Mouse (Mus musculus) myocyte (in vitro differentiated cells): ENCODE measurements around the gene B4galt4. TPM values are rescaled to one million over a fixed set of nuclear protein-coding genes. Genes with fewer than 3 reads are reported as not detected.
A peak's percentile ranks its signal among the peaks of the same experiment; 100 is the strongest.

Source experiments
- H3K27me3 ChIP-seq: one replicate; pipeline ENCODE4 v1.6.1; 2011; ENCODE audit not compliant: control insufficient read depth, insufficient read depth, insufficient read length
- H3K36me3 ChIP-seq: one replicate; pipeline ENCODE4 v1.6.1; 2011; ENCODE audit not compliant: control insufficient read depth, insufficient read depth
- H3K4me2 ChIP-seq: one replicate; pipeline ENCODE4 v1.6.1; 2011; ENCODE audit warnings: low read depth, control low read depth
- H3K4me3 ChIP-seq: one replicate; pipeline ENCODE4 v1.5.1; 2011; ENCODE audit warnings: mild to moderate bottlenecking, control low read depth, moderate library complexity
- H3K79me2 ChIP-seq: one replicate; pipeline ENCODE4 v1.6.1; 2011; ENCODE audit not compliant: control insufficient read depth, insufficient read depth
- H3ac ChIP-seq: one replicate; pipeline ENCODE4 v1.6.1; 2011; ENCODE audit not compliant: control insufficient read depth, insufficient read length
- CEBPB ChIP-seq: IDR thresholded peaks from 2 replicates; pipeline ENCODE4 v1.6.1; 2011; ENCODE audit warnings: mild to moderate bottlenecking, moderate library complexity; ENCODE audit not compliant: poor library complexity, insufficient read depth, severe bottlenecking
- E2F4 ChIP-seq: IDR thresholded peaks from one replicate; pipeline ENCODE4 v1.6.1; 2011; ENCODE audit warnings: mild to moderate bottlenecking, control low read depth, moderate library complexity; ENCODE audit not compliant: insufficient read depth
- MAX ChIP-seq: IDR thresholded peaks from one replicate; pipeline ENCODE4 v1.6.1; 2011; ENCODE audit warnings: low read depth, mild to moderate bottlenecking, control low read depth
- MYOD1 ChIP-seq, 3 experiments: IDR thresholded peaks; one replicate each; pipeline ENCODE4 v1.6.1; 2011; ENCODE audit warnings: control low read depth in 2 of 3, low read depth in 2 of 3, mild to moderate bottlenecking in 2 of 3, moderate library complexity in 1 of 3; ENCODE audit not compliant: insufficient read length in 2 of 3, control insufficient read depth in 1 of 3
- MYOG ChIP-seq, 3 experiments: IDR thresholded peaks; one replicate each; pipeline ENCODE4 v1.6.1; 2011; ENCODE audit warnings: control low read depth in 2 of 3, low read depth in 2 of 3, mild to moderate bottlenecking in 2 of 3; ENCODE audit not compliant: insufficient read length in 2 of 3, control insufficient read depth in 1 of 3, insufficient read depth in 1 of 3
- POLR2A ChIP-seq: IDR thresholded peaks from one replicate; pipeline ENCODE4 v1.6.1; 2011; ENCODE audit warnings: low read depth, mild to moderate bottlenecking, control low read depth, moderate library complexity; ENCODE audit not compliant: insufficient read length
- POLR2AphosphoS2 ChIP-seq: IDR thresholded peaks from one replicate; pipeline ENCODE4 v1.6.1; 2011; ENCODE audit warnings: low read depth, control low read depth; ENCODE audit not compliant: insufficient read length
- REST ChIP-seq: IDR thresholded peaks from one replicate; pipeline ENCODE4 v1.6.1; 2011; ENCODE audit warnings: mild to moderate bottlenecking, control low read depth, moderate library complexity; ENCODE audit not compliant: insufficient read depth, insufficient read length
- SRF ChIP-seq: IDR thresholded peaks from one replicate; pipeline ENCODE4 v1.6.1; 2011; ENCODE audit warnings: low read depth; ENCODE audit not compliant: control insufficient read depth, insufficient read length
- TCF12 ChIP-seq: IDR thresholded peaks from one replicate; pipeline ENCODE4 v1.6.1; 2011; ENCODE audit warnings: mild to moderate bottlenecking, control low read depth; ENCODE audit not compliant: poor library complexity, insufficient read depth, severe bottlenecking
- TCF3 ChIP-seq: IDR thresholded peaks from one replicate; pipeline ENCODE4 v1.6.1; 2011; ENCODE audit warnings: low read depth, control low read depth; ENCODE audit not compliant: insufficient read length
- USF1 ChIP-seq: IDR thresholded peaks from one replicate; pipeline ENCODE4 v1.6.1; 2011; ENCODE audit warnings: low read depth, mild to moderate bottlenecking, control low read depth, moderate library complexity
- polyA plus RNA-seq: library from polyadenylated mRNA; unstranded; fragments of >200 nt; fragmentation: generic; extraction: Trizol; gene quantifications from one replicate; pipeline ENCODE4 v1.2.1, GENCODE M21; 2012; ENCODE audit warnings: missing spikeins

B4galt4 gene
- polyA plus RNA-seq, 1 experiment, result 6.6 TPM

GRCm38 (mm10) chr16:38708962-38709520, 33.0 kb upstream of the B4galt4 start:
- H3K4me2 ChIP-seq, result no peak overlapping the region
- no peak overlapping the region for H3K4me3 ChIP-seq
- H3K27me3 ChIP-seq, result no peaks in the 10 kb centered on the region
- H3ac ChIP-seq, result no peak overlapping the region
- no peak for TF ChIP-seq SRF
- TF ChIP-seq REST, result no peak
- TF ChIP-seq CEBPB, result no peak
- no peak for TF ChIP-seq E2F4
- no peak for TF ChIP-seq MYOG (IDR thresholded peaks at IDR 0.05; ENCODE audit: control insufficient read depth in 1 of 3, insufficient read depth in 1 of 3, insufficient read length in 2 of 3, low read depth in 2 of 3)
- TF ChIP-seq TCF3, result no peak
- TF ChIP-seq MAX, result no peak
- no peak for TF ChIP-seq POLR2A
- no peak for TF ChIP-seq MYOD1 (IDR thresholded peaks at IDR 0.05; ENCODE audit: control insufficient read depth in 1 of 3, insufficient read length in 2 of 3, low read depth in 2 of 3)
- no peak for TF ChIP-seq TCF12
- TF ChIP-seq POLR2AphosphoS2, result no peak
- no peak for TF ChIP-seq USF1
- peaks cover 79% of the 10 kb centered on the region for H3K79me2 ChIP-seq
- no peaks in the 10 kb centered on the region for H3K36me3 ChIP-seq

GRCm38 (mm10) chr16:38711245-38711644, 30.8 kb upstream of the B4galt4 start:
- H3K4me2 ChIP-seq, result peak overlapping the region; percentile 95
- no peak for TF ChIP-seq MYOD1 (IDR thresholded peaks at IDR 0.05; ENCODE audit: control insufficient read depth in 1 of 3, insufficient read length in 2 of 3, low read depth in 2 of 3)
- TF ChIP-seq USF1, result no peak
- TF ChIP-seq SRF, result no peak
- no peak for TF ChIP-seq E2F4
- no peak for TF ChIP-seq TCF12
- TF ChIP-seq POLR2A, result no peak
- TF ChIP-seq CEBPB, result no peak
- TF ChIP-seq REST, result no peak
- no peak for TF ChIP-seq POLR2AphosphoS2
- no peak for TF ChIP-seq TCF3
- no peak for TF ChIP-seq MYOG (IDR thresholded peaks at IDR 0.05; ENCODE audit: control insufficient read depth in 1 of 3, insufficient read depth in 1 of 3, insufficient read length in 2 of 3, low read depth in 2 of 3)
- no peak for TF ChIP-seq MAX
- no peaks in the 10 kb centered on the region for H3K27me3 ChIP-seq
- H3K79me2 ChIP-seq, result peaks cover 59% of the 10 kb centered on the region
- H3K36me3 ChIP-seq, result no peaks in the 10 kb centered on the region
- H3ac ChIP-seq, result no peak overlapping the region
- H3K4me3 ChIP-seq, result peak overlapping the region; percentile 81

- Histone ChIP-seq H3K27me3 (no peaks in the 10 kb centered on the region), H3K36me3 (no peaks in the 10 kb centered on the region), H3K4me3 (peak overlapping the region; percentile 81), H3K4me2 (peak overlapping the region; percentile 95), H3ac (peak overlapping the region; percentile 74), H3K79me2 (peaks cover 52% of the 10 kb centered on the region)
- TF ChIP-seq POLR2AphosphoS2, result no peak
- no peak for TF ChIP-seq REST
- TF ChIP-seq POLR2A, result no peak
- TF ChIP-seq MYOD1 (IDR thresholded peaks at IDR 0.05; ENCODE audit: control insufficient read depth in 1 of 3, insufficient read length in 2 of 3, low read depth in 2 of 3), result no peak
- no peak for TF ChIP-seq USF1
- TF ChIP-seq CEBPB, result no peak
- no peak for TF ChIP-seq MYOG (IDR thresholded peaks at IDR 0.05; ENCODE audit: control insufficient read depth in 1 of 3, insufficient read depth in 1 of 3, insufficient read length in 2 of 3, low read depth in 2 of 3)
- no peak for TF ChIP-seq E2F4
- no peak for TF ChIP-seq MAX
- TF ChIP-seq TCF12, result no peak
- TF ChIP-seq SRF, result no peak
Measured at GRCm38 (mm10) chr16:38712105-38712504, 30.0 kb upstream of the B4galt4 start.

- H3K27me3 ChIP-seq, result no peaks in the 10 kb centered on the region
Measured at GRCm38 (mm10) chr16:38712581-38713403, 29.3 kb upstream of the B4galt4 start, which contains the start of gene Arhgap31. Arhgap31 (minus strand) TSS chr16:38713274.

More at GRCm38 (mm10) chr16:38712581-38713403, 29.3 kb upstream of the B4galt4 start, which contains the start of gene Arhgap31:
- Histone ChIP-seq H3K4me2 (peak within 1 kb of the TSS; percentile 95), H3ac (peak within 1 kb of the TSS; percentile 74), H3K4me3 (peak within 1 kb of the TSS; percentile 81), H3K36me3 (no peaks in the 10 kb centered on the region), H3K79me2 (peaks cover 45% of the 10 kb centered on the region)
- TF ChIP-seq MYOG (IDR thresholded peaks at IDR 0.05; ENCODE audit: control insufficient read depth in 1 of 3, insufficient read depth in 1 of 3, insufficient read length in 2 of 3, low read depth in 2 of 3) (no peak), POLR2A (peak; percentile 66), POLR2AphosphoS2 (peak; percentile 70), CEBPB (no peak)
